In the genomic region with DNA sequence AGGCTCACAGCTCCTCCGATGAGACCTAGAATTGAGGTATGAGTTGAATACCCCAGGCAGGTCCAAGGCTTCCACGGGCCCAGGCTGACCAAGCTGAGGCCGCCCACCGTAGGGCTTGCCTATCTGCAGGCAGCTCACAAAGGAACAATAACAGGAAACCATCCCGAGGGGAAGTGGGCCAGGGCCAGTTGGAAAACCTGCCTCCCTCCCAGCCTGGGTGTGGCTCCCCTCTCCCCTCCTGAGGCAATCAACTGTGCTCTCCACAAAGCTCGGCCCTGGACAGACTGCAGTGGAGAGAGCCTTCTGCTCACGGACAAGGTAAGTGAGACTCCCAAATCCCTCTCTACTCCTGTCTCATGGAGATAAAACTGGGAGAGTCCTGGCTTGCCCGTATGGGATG, we compare ENCODE assay signal across 8 mouse cellular contexts. TPM values are rescaled to one million over a fixed set of nuclear protein-coding genes. Genes with fewer than 3 reads are reported as not detected.
DNase-seq lines count a peak whose midpoint lies in the region; ATAC-seq and TF ChIP-seq lines count a peak whose summit lies in the region.

Gene Cdh5, plus strand, starts transcription at position 211 of the 400 bp plus-strand sequence.

- peak; percentile 49 for TF ChIP-seq EP300 in lung, postnatal 0 days (IDR thresholded peaks at IDR 0.05)

- peak within 1 kb of the TSS; percentile 33; the same call in 1 of the 2 replicates for H3K27ac ChIP-seq in embryonic facial prominence, embryonic 13.5 days
- H3K27ac ChIP-seq in lung, postnatal 0 days (ENCODE audit: low read length), result peak within 1 kb of the TSS; percentile 88

- H3K36me3 ChIP-seq in embryonic facial prominence, embryonic 13.5 days, result no peaks in the 10 kb centered on the region
- H3K36me3 ChIP-seq in lung, postnatal 0 days (ENCODE audit: insufficient read depth, low read length), result no peaks in the 10 kb centered on the region

- no peaks in the 10 kb centered on the region for H3K9me3 ChIP-seq in embryonic facial prominence, embryonic 13.5 days
- no peaks in the 10 kb centered on the region for H3K9me3 ChIP-seq in lung, postnatal 0 days (ENCODE audit: low read length)

- H3K4me1 ChIP-seq in embryonic facial prominence, embryonic 13.5 days, result no peaks in the 10 kb centered on the region
- no peaks in the 10 kb centered on the region for H3K4me1 ChIP-seq in lung, postnatal 0 days (ENCODE audit: insufficient read depth, low read depth, low read length)

- ATAC-seq in embryonic facial prominence, embryonic 13.5 days (ENCODE audit: insufficient number of reproducible peaks, insufficient read depth, low FRiP score, low TSS enrichment, low read depth), result no peak
- ATAC-seq in lung, postnatal 0 days, result peak; percentile 78

- peak within 1 kb of the TSS; percentile 17 for H3K4me3 ChIP-seq in embryonic facial prominence, embryonic 13.5 days
- H3K4me3 ChIP-seq in lung, postnatal 0 days (ENCODE audit: low read depth, low read length), result peak within 1 kb of the TSS; percentile 48

- DNase-seq in adrenal gland, postnatal 10 days, result peak; percentile 56
- DNase-seq in heart, postnatal 14 days, result peak; percentile 69 to 73
- peak; percentile 73 to 81 for DNase-seq in kidney, postnatal 36 days
- DNase-seq in lung, postnatal 0 days (ENCODE audit: low spot score), result peak; percentile 71
- no peak for DNase-seq in right cerebral cortex, postnatal 36 days (ENCODE audit: low spot score in 2 of 2)
- no peak for DNase-seq in ovary, postnatal 14 days (ENCODE audit: low spot score)
- no peak for DNase-seq in cerebellum, postnatal 25 days

- intact Hi-C loops in heart, postnatal 14 days (cut with DNase I), result no loop called here

- 0 out of 2 replicates have a peak within 1 kb of the TSS, but pooled peaks have one; percentile 16 for H3K9ac ChIP-seq in embryonic facial prominence, embryonic 13.5 days
- H3K9ac ChIP-seq in lung, postnatal 0 days (replicated peaks; ENCODE audit: low read depth), result peak within 1 kb of the TSS; percentile 72

- WGBS in embryonic facial prominence, embryonic 13.5 days, result 67% methylated on average over 8 of the region's 8 CpGs
- whole genome bisulfite sequencing in lung, postnatal 0 days, result 53% methylated on average over 8 of the region's 8 CpGs

- no peak within 1 kb of the TSS for H3K4me2 ChIP-seq in embryonic facial prominence, embryonic 13.5 days
- peak within 1 kb of the TSS; percentile 48 for H3K4me2 ChIP-seq in lung, postnatal 0 days (replicated peaks; ENCODE audit: low read depth, low read length)

- no peaks in the 10 kb centered on the region for H3K27me3 ChIP-seq in embryonic facial prominence, embryonic 13.5 days
- H3K27me3 ChIP-seq in lung, postnatal 0 days (replicated peaks; ENCODE audit: insufficient read depth, low read length), result no peaks in the 10 kb centered on the region

- TF ChIP-seq CTCF in lung, postnatal 0 days (IDR thresholded peaks at IDR 0.05), result no peak

RNA-seq across cellular contexts. Expression of gene Cdh5, which starts in this region (rescaled TPM):
- 100 to 1,000 TPM; 161 to 189 TPM for total RNA-seq in adrenal gland, postnatal 10 days (2021)
- 25.1 and 28.3 TPM in 2 replicates for polyA plus RNA-seq in embryonic facial prominence, embryonic 13.5 days (2015; fragmentation: Nextera tagmentation; extraction: Ambion mirVana)
- total RNA-seq in heart, postnatal 14 days (2021), result 100 to 1,000 TPM; 234 to 242 TPM
- 99.0 and 100 TPM in 2 replicates for polyA plus RNA-seq in lung, postnatal 0 days (2015; fragmentation: Nextera tagmentation; extraction: Ambion mirVana)

Comparison
In these comparisons a context has a peak if more than half of its experiments do, and no peak if none do; other contexts are left out.
1. DNase-seq: peak in adrenal gland, postnatal 10 days (single experiment), heart, postnatal 14 days (2 of 2), kidney, postnatal 36 days (2 of 2) and lung, postnatal 0 days (single experiment); none in right cerebral cortex, postnatal 36 days (0 of 2), ovary, postnatal 14 days (single experiment) and cerebellum, postnatal 25 days (0 of 2).